Comparison of ENCODE assay signal across 25 mouse cellular contexts in genomic region chr14:23573385-23573784, GRCm38 (mm10).
DNase-seq lines count a peak whose midpoint lies in the region; ATAC-seq and TF ChIP-seq lines count a peak whose summit lies in the region.
"Had no signal": no experiment of that assay in that cellular context is flagged by ENCODE, and none has a peak within 500 bp of the region (broad histone marks: within the 10 kb centered on the region; RNA-seq: fewer than 3 reads in every experiment).

No protein-coding gene starts in this region.

- H3K9ac ChIP-seq in hindbrain, embryonic 13.5 days, result no peak overlapping the region
- no peak overlapping the region for H3K9ac ChIP-seq in hindbrain, embryonic 16.5 days (ENCODE audit: low read depth, low read length)
- H3K9ac ChIP-seq: embryonic facial prominence, embryonic 15.5 days; forebrain, embryonic 15.5 days; hindbrain, embryonic 12.5 days; intestine, embryonic 15.5 days had no signal

- peak; percentile 56 for DNase-seq in adrenal gland, adult 2 months
- DNase-seq in adrenal gland, postnatal 25 days, result no peak
- peak; percentile 9 for DNase-seq in testis, postnatal 14 days (ENCODE audit: low spot score)
- no peak for DNase-seq in testis, postnatal 10 days (ENCODE audit: low spot score)
- DNase-seq in brain, embryonic 14.5 days (ENCODE audit: low read depth), result peak; percentile 33
- DNase-seq in thymus, adult 18-20 months, result no peak
- DNase-seq: cerebellum, adult 11 months; cerebellum, adult 8-10 months; cerebellum, postnatal 14 days; embryo, embryonic 11 days; gastrocnemius, postnatal 10 days; heart, postnatal 10 days; heart, postnatal 4 days; kidney, adult 2 months had no signal

- H3K9me3 ChIP-seq in hindbrain, embryonic 13.5 days, result no peaks in the 10 kb centered on the region
- no peaks in the 10 kb centered on the region for H3K9me3 ChIP-seq in hindbrain, embryonic 16.5 days (ENCODE audit: control insufficient read depth, low read length)
- H3K9me3 ChIP-seq: embryonic facial prominence, embryonic 15.5 days; forebrain, embryonic 10.5 days; forebrain, embryonic 15.5 days; G1E; heart, embryonic 10.5 days; hindbrain, embryonic 12.5 days; intestine, embryonic 15.5 days had no signal

- H3K27me3 ChIP-seq in hindbrain, embryonic 13.5 days, result no peaks in the 10 kb centered on the region
- no peaks in the 10 kb centered on the region for H3K27me3 ChIP-seq in hindbrain, embryonic 16.5 days (replicated peaks; ENCODE audit: control insufficient read depth, insufficient read depth, low read length)
- H3K27me3 ChIP-seq: embryonic facial prominence, embryonic 15.5 days; forebrain, embryonic 15.5 days; hindbrain, embryonic 12.5 days; intestine, embryonic 15.5 days had no signal

- no peak for ATAC-seq in hindbrain, embryonic 13.5 days (ENCODE audit: low FRiP score)
- ATAC-seq in hindbrain, embryonic 16.5 days, result no peak
- ATAC-seq: CD4-positive, CD25-positive, alpha-beta regulatory T cell, adult 4 months; forebrain, embryonic 15.5 days; intestine, embryonic 15.5 days had no signal

- H3K4me3 ChIP-seq in hindbrain, embryonic 13.5 days, result no peak overlapping the region
- H3K4me3 ChIP-seq in hindbrain, embryonic 16.5 days (ENCODE audit: low read length), result no peak overlapping the region
- H3K4me3 ChIP-seq: embryonic facial prominence, embryonic 15.5 days; erythroblast, embryonic 14.5 days; forebrain, embryonic 10.5 days; forebrain, embryonic 15.5 days; heart, embryonic 10.5 days; hindbrain, embryonic 12.5 days; intestine, embryonic 15.5 days had no signal

- WGBS in hindbrain, embryonic 13.5 days, result 62% methylated on average over 3 of the region's 3 CpGs
- WGBS in hindbrain, embryonic 16.5 days, result 48% methylated on average over 3 of the region's 3 CpGs

- H3K4me2 ChIP-seq in hindbrain, embryonic 13.5 days, result no peak overlapping the region
- H3K4me2 ChIP-seq in hindbrain, embryonic 16.5 days (ENCODE audit: low read length), result no peak overlapping the region
- H3K4me2 ChIP-seq: embryonic facial prominence, embryonic 15.5 days; forebrain, embryonic 15.5 days; hindbrain, embryonic 12.5 days; intestine, embryonic 15.5 days had no signal

- 0 out of 2 replicates have a peak, but pooled peaks cover 6% of the 10 kb centered on the region for H3K4me1 ChIP-seq in hindbrain, embryonic 13.5 days (replicated peaks)
- peaks cover 2% of the 10 kb centered on the region; the same call in 1 of the 2 replicates for H3K4me1 ChIP-seq in hindbrain, embryonic 16.5 days (ENCODE audit: control insufficient read depth, insufficient read depth, low read depth, low read length)
- H3K4me1 ChIP-seq: embryonic facial prominence, embryonic 15.5 days; forebrain, embryonic 10.5 days; heart, embryonic 10.5 days; hindbrain, embryonic 12.5 days; intestine, embryonic 15.5 days had no signal

- H3K36me3 ChIP-seq in hindbrain, embryonic 13.5 days, result no peaks in the 10 kb centered on the region
- no peaks in the 10 kb centered on the region for H3K36me3 ChIP-seq in hindbrain, embryonic 16.5 days (ENCODE audit: control insufficient read depth, insufficient read depth, low read length)
- H3K36me3 ChIP-seq: embryonic facial prominence, embryonic 15.5 days; forebrain, embryonic 10.5 days; forebrain, embryonic 15.5 days; G1E; heart, embryonic 10.5 days; hindbrain, embryonic 12.5 days; intestine, embryonic 15.5 days had no signal

- TF ChIP-seq POLR2A in brain, embryonic 14.5 days (IDR thresholded peaks at IDR 0.05; ENCODE audit: borderline replicate concordance, extremely low read depth, insufficient read depth, insufficient read length, poor library complexity, severe bottlenecking), result no peak

- TF ChIP-seq CTCF in brain, embryonic 14.5 days (IDR thresholded peaks at IDR 0.05; ENCODE audit: borderline replicate concordance, extremely low read depth, insufficient read depth, insufficient read length), result no peak

- H3K27ac ChIP-seq in hindbrain, embryonic 13.5 days, result peak overlapping the region; percentile 40; the same call in 1 of the 2 replicates
- H3K27ac ChIP-seq in hindbrain, embryonic 16.5 days (ENCODE audit: low read depth, low read length), result no peak overlapping the region
- H3K27ac ChIP-seq: embryonic facial prominence, embryonic 15.5 days; forebrain, embryonic 10.5 days; forebrain, embryonic 15.5 days; heart, embryonic 10.5 days; hindbrain, embryonic 12.5 days; intestine, embryonic 15.5 days had no signal

Comparison
In these comparisons a context has a peak if more than half of its experiments do, and no peak if none do; other contexts are left out.
1. DNase-seq: peak in adrenal gland, adult 2 months (single experiment), testis, postnatal 14 days (single experiment) and brain, embryonic 14.5 days (single experiment); none in adrenal gland, postnatal 25 days (single experiment), testis, postnatal 10 days (single experiment) and thymus, adult 18-20 months (0 of 2).